Mouse (Mus musculus) embryonic fibroblast, embryonic 13.5 days (primary cell): ENCODE results near the gene Triap1. TPM values are rescaled to one million over a fixed set of nuclear protein-coding genes. Genes with fewer than 3 reads are reported as not detected.
"Not testable (repeated sequence)": the region's sequence is repeated elsewhere in the genome, so short reads cannot be mapped to it uniquely, and the experiment has no call there.

ENCODE experiments used
- H3K27ac ChIP-seq: 2 replicates; pipeline ENCODE4 v1.5.1; 2012; ENCODE audit warnings: low read length, control low read depth, inconsistent platforms; ENCODE audit not compliant: insufficient read depth
- H3K4me1 ChIP-seq: 2 replicates; pipeline ENCODE4 v1.6.1; 2011; ENCODE audit warnings: low read length; ENCODE audit not compliant: control insufficient read depth, insufficient read depth
- H3K4me3 ChIP-seq: 2 replicates; pipeline ENCODE4 v1.5.1; 2011; ENCODE audit warnings: mild to moderate bottlenecking, control low read depth, low read length; ENCODE audit not compliant: insufficient read depth
- CTCF ChIP-seq: IDR thresholded peaks from 2 replicates; pipeline ENCODE4 v1.5.1; 2011; ENCODE audit warnings: mild to moderate bottlenecking, control low read depth, low read length, moderate library complexity, borderline replicate concordance; ENCODE audit not compliant: insufficient read depth
- POLR2A ChIP-seq: IDR thresholded peaks from 2 replicates; pipeline ENCODE4 v1.6.1; 2011; ENCODE audit warnings: low read depth, mild to moderate bottlenecking, control low read depth, low read length, moderate library complexity
- polyA plus RNA-seq: library from polyadenylated mRNA; stranded (reverse); fragments of >200 nt; gene quantifications from 2 replicates; pipeline ENCODE4 v1.2.4, GENCODE M21; 2011; ENCODE audit warnings: low read depth; ENCODE audit not compliant: missing spikeins, insufficient read length

Gene Triap1
- polyA plus RNA-seq, result 20.4 and 20.5 TPM in 2 replicates

DNA sequence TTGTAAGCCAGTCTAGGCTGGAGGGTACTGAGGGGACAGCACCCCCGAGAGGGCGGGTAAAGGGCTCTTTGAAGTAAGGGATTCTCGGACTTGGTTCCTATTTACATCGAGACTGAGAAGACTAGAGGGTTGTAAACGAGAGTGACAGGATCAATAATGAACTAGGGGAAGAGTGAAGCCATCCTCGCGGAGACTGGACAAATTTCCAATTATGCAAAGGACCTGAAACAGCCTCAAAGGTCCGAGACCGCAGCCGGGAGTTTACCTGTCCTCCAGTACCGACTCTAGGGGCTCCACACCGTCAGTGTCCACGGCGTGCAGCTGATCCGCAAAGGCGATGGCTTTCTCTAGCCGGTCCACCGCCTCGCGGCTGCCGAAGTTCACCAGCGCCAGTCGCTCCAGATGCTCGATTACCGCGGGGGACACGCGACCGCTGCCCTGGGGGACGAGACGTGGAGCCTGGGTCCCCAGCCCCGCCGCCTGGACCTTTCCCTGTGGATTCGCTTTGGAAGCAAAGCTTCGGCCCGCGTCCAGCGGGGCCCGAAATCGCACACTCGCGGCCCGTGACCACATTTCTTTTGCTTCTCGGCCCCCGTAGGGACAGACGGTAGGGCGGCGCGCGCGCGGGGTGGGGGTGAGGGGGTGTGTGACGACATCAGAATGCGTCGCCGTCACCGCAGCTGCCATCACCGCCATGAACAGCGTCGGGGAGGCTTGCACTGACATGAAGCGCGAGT lies at the start of gene Triap1, which contains the start of gene Gatc:
Gene Triap1 (plus strand): TSS at position 649 of the 737 bp plus-strand sequence.
Gene Gatc (minus strand): TSS at position 602 of the 737 bp plus-strand sequence.
- H3K4me3 ChIP-seq, result peak within 1 kb of the TSS; percentile 88
- H3K27ac ChIP-seq, result peak within 1 kb of the TSS; percentile 29
- TF ChIP-seq CTCF (no peak), POLR2A (peak; percentile 81)
- peaks cover 10% of the 10 kb centered on the region; the same call in 1 of the 2 replicates for H3K4me1 ChIP-seq

GRCm38 (mm10) chr5:115294173-115294572 lies 46.9 kb upstream of the Triap1 start:
- peaks cover 4% of the 10 kb centered on the region; the same call in 1 of the 2 replicates for H3K4me1 ChIP-seq
- H3K27ac ChIP-seq, result no peak overlapping the region
- no peak overlapping the region for H3K4me3 ChIP-seq
- TF ChIP-seq CTCF (no peak), POLR2A (no peak)

DNA sequence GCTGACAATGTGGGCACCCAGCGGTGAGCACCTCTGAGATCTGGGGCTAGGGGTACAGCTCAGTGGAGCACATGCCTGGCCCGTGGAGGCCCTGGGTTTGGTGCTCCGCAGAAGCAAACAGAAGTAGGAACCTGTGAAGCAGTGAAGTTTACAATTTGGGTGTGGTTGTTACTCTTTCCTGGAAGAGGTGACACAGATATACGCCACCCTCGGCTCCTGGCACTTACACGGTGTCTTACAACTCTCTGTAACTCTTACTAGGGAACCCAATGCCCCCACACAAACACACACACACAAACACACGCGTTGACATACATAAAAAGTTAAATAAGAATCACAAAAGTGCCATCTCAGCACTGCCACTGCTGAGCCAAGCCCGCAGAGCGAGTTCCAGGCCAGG lies 44.7 kb upstream of the Triap1 start:
- TF ChIP-seq CTCF (no peak), POLR2A (peak; percentile 28)
- Histone ChIP-seq H3K27ac (no peak overlapping the region), H3K4me1 (peaks cover 4% of the 10 kb centered on the region; the same call in 1 of the 2 replicates), H3K4me3 (no peak overlapping the region)

DNA sequence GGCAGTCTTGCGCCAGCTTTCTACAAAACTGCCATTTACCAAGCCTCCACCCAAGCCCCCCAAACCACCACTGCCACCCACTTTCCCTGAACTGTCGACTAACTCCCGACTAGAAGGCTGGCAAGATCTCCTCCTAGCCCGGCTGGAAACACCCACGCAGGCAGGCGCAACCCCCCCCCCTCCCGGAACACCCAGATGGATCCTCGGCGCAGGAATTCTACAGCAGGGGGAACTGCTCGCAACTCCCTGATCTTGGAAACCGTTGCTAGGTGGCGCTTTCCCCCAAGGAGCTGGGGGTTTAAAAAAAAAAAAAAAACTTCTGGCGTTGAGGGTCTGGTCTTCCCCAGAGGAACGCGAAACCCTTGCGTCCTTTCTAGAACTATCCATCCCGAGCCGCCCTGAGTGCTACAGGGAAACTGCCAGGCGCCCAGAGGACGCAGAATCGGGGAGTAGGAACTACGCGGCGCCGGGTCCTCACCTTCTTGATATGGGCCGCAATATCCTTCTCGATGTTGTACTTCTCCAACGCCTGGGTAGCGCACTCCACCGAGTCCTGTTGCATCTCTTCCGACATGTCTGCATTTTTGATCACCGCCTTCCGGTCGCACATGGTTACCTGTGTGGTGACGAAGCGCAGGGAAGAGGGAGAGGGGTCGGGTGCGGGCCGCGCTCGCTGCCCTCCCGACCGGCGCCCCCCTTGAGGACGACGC lies 40.8 kb upstream of the Triap1 start:
- Histone ChIP-seq H3K27ac (peak overlapping the region; percentile 45), H3K4me3 (peak overlapping the region; percentile 62), H3K4me1 (peaks cover 4% of the 10 kb centered on the region; the same call in 1 of the 2 replicates)
- TF ChIP-seq POLR2A, result peak; percentile 39; the same call in 1 of the 2 replicates
- no peak for TF ChIP-seq CTCF

DNA sequence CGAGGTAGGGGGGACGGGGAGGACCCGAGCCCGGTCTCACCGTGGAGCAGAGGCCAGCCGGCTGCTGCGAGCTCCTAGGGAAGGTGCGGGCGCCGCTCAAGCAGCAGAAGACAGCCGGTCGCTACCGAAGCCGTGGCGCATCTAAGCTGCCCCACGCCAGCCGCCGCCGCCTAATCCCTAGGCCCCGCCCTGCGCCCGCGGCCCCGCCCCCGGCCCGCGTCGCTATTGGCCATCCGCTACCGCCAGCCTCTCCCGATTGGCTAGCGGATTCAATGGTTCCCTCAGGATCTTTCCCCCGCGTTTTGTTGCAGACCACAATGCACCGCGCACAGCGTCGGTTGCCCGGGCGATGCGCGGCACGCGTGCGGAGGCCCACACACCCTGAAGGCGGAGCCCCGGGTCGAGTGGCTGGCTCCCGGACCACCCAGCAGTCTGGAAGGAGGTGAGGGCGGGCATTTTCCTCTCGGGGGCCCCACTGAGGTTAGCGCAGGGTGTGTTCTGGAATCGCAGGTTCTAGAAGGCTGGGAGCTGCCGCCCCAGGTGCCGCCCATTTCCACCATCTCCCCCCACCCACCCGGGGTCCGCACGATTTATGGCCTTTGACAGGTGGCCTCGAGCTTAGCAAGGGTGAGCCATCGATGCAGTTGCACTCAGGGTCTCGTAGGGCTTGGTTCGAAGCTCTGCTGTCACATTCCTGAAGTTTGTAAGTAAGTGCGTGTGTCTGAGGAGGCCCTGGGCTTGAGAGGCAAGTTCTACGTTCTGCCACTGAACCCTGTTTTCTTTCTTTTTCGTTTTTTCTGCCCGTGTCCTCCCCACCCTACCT lies 40.0 kb upstream of the Triap1 start, which contains the start of gene Dynll1:
Gene Dynll1 (minus strand): TSS at position 208 of the 823 bp plus-strand sequence.
- Histone ChIP-seq H3K4me3 (peak within 1 kb of the TSS; percentile 62), H3K4me1 (peaks cover 4% of the 10 kb centered on the region; the same call in 1 of the 2 replicates), H3K27ac (peak within 1 kb of the TSS; percentile 45)
- TF ChIP-seq CTCF (no peak), POLR2A (peak; percentile 96)

DNA sequence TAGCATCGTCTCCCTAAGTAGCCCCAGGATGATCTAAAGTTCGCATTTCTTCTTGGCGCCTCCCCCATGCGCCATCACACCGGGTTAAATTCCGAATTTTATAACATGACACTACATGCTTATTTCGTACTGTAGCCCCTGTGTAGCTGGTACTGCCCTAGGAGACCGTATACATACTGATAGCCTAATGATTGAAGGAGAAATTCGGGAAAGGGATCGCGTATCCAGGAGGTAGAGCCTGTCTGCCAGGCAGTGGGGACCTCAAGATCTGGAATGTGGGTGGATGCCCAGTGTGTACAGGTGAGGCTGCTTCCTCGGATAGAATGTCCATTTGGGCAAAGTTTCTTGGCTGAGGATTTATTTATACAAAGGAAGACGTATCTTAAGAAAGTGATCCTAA lies 39.4 kb upstream of the Triap1 start:
- TF ChIP-seq CTCF, result no peak
- TF ChIP-seq POLR2A, result no peak
- peak overlapping the region; percentile 4; the same call in 1 of the 2 replicates for H3K27ac ChIP-seq
- peaks cover 4% of the 10 kb centered on the region; the same call in 1 of the 2 replicates for H3K4me1 ChIP-seq
- peak overlapping the region; percentile 49 for H3K4me3 ChIP-seq

DNA sequence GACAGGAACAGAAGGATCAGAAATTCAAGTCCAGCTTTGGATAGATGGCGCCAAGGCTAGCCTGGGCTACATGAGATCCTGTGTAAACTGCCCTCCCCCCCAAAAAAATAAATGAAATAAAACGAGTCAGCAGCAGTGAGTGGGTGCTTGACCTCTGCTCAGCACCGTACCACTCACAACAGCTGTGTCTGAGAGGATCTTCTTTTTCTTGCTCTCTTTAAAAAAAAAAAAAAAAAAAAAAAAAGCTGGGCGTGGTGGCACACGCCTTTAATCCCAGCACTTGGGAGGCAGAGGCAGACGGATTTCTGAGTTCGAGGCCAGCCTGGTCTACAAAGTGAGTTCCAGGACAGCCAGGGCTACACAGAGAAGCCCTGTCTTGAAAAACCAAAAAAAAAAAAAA lies 38.8 kb upstream of the Triap1 start:
- H3K4me1 ChIP-seq, H3K4me3 ChIP-seq, H3K27ac ChIP-seq: not testable (repeated sequence)

- no peak overlapping the region for H3K27ac ChIP-seq
- no peaks in the 10 kb centered on the region for H3K4me1 ChIP-seq
- H3K4me3 ChIP-seq, result no peak overlapping the region
- TF ChIP-seq POLR2A (no peak), CTCF (no peak)
Observed at GRCm38 (mm10) chr5:115312354-115312753, 28.7 kb upstream of the Triap1 start.
